Mouse (Mus musculus) CH12.LX (cell line): ENCODE data around the gene 9130213A22Rik. TPM values are rescaled to one million over a fixed set of nuclear protein-coding genes. Genes with fewer than 3 reads are reported as not detected.

ENCODE experiments used
- DNase-seq: peaks from one replicate; pipeline ENCODE4 v3.0.0-alpha.2; 2013; ENCODE audit errors: extremely low read depth
- H3K27ac ChIP-seq: 2 replicates; pipeline ENCODE4 v1.5.1; 2012; ENCODE audit warnings: low read depth, mild to moderate bottlenecking, control low read depth, moderate library complexity; ENCODE audit not compliant: insufficient read depth
- H3K27me3 ChIP-seq: replicated peaks from 2 replicates; pipeline ENCODE3; 2012; ENCODE audit warnings: inconsistent platforms
- H3K36me3 ChIP-seq, 2 experiments: replicated peaks in 1 of 2; 2 replicates each; pipeline versions ENCODE3 to v1.6.1; 2012; ENCODE audit warnings: inconsistent platforms in 1 of 2, low read length in 1 of 2, mild to moderate bottlenecking in 1 of 2, mixed read lengths in 1 of 2, moderate library complexity in 1 of 2; ENCODE audit not compliant: control insufficient read depth in 1 of 2, insufficient read depth in 1 of 2
- H3K4me1 ChIP-seq, 2 experiments: 2 replicates each; pipeline ENCODE4 v1.6.1; 2012; ENCODE audit warnings: inconsistent platforms in 1 of 2, moderate library complexity in 1 of 2; ENCODE audit not compliant: insufficient read depth in 2 of 2, control insufficient read depth in 1 of 2
- H3K4me2 ChIP-seq: 2 replicates; pipeline ENCODE4 v1.6.1; 2012; ENCODE audit warnings: low read depth, mild to moderate bottlenecking, control low read depth; ENCODE audit not compliant: poor library complexity, insufficient read depth, severe bottlenecking
- H3K4me3 ChIP-seq, 3 experiments: fragments of 150-350 bp in 1 of 3; sonication (generic) in 1 of 3; replicated peaks in 1 of 3; 2 replicates each; pipeline versions ENCODE3 to v1.5.1; 2011 to 2012; ENCODE audit warnings: low read depth in 2 of 3, low read length in 2 of 3, mild to moderate bottlenecking in 2 of 3, moderate library complexity in 2 of 3, control low read depth in 1 of 3, improper control_type of control experiment in 1 of 3, inconsistent platforms in 1 of 3, mixed read lengths in 1 of 3; ENCODE audit not compliant: poor library complexity in 1 of 3
- H3K79me2 ChIP-seq: replicated peaks from 2 replicates; pipeline ENCODE4 v1.6.1; 2012; ENCODE audit warnings: mild to moderate bottlenecking, moderate library complexity; ENCODE audit not compliant: control insufficient read depth, poor library complexity, insufficient read depth, severe bottlenecking; ENCODE audit errors: extremely low read depth
- H3K9ac ChIP-seq: 2 replicates; pipeline ENCODE4 v1.6.1; 2012; ENCODE audit warnings: low read depth, mild to moderate bottlenecking, control low read depth, moderate library complexity; ENCODE audit not compliant: insufficient read depth
- H3K9me3 ChIP-seq: replicated peaks from 2 replicates; pipeline ENCODE3; 2012; ENCODE audit warnings: low read length, inconsistent platforms, mixed read lengths
- BHLHE40 ChIP-seq: IDR thresholded peaks from 2 replicates; pipeline ENCODE4 v1.6.1; 2011; ENCODE audit warnings: mild to moderate bottlenecking, low read depth, low read length, improper control_type of control experiment
- CHD1 ChIP-seq: IDR thresholded peaks from 2 replicates; pipeline ENCODE4 v1.6.1; 2012; ENCODE audit warnings: low read depth, low read length, improper control_type of control experiment, inconsistent platforms
- CHD2 ChIP-seq: IDR thresholded peaks from 2 replicates; pipeline ENCODE4 v1.6.1; 2011; ENCODE audit warnings: low read length, improper control_type of control experiment
- CTCF ChIP-seq, 2 experiments: IDR thresholded peaks in 1 of 2; conservative IDR thresholded peaks in 1 of 2; 2 replicates each; pipeline ENCODE4 v1.5.1; 2011 to 2012; ENCODE audit warnings: low read depth in 2 of 2, low read length in 2 of 2, improper control_type of control experiment in 1 of 2, inconsistent platforms in 1 of 2, mild to moderate bottlenecking in 1 of 2, moderate library complexity in 1 of 2
- ELF1 ChIP-seq: IDR thresholded peaks from 2 replicates; pipeline ENCODE4 v1.6.1; 2014; ENCODE audit warnings: low read depth, mild to moderate bottlenecking, inconsistent platforms, low read length, improper control_type of control experiment
- ETS1 ChIP-seq: conservative IDR thresholded peaks from 2 replicates; pipeline ENCODE4 v1.6.1; 2012; ENCODE audit warnings: low read depth, mild to moderate bottlenecking, inconsistent platforms, low read length, improper control_type of control experiment, moderate library complexity
- GABPA ChIP-seq: IDR thresholded peaks from 2 replicates; pipeline ENCODE4 v1.6.1; 2012; ENCODE audit warnings: low read depth, low read length, improper control_type of control experiment, inconsistent platforms; ENCODE audit not compliant: insufficient replicate concordance
- HCFC1 ChIP-seq: IDR thresholded peaks from 2 replicates; pipeline ENCODE4 v1.6.1; 2012; ENCODE audit warnings: low read depth, mild to moderate bottlenecking, inconsistent platforms, low read length, improper control_type of control experiment
- IRF4 ChIP-seq: IDR thresholded peaks from 2 replicates; pipeline ENCODE4 v1.6.1; 2014; ENCODE audit warnings: low read depth, mild to moderate bottlenecking, inconsistent platforms, low read length, improper control_type of control experiment
- JUND ChIP-seq: conservative IDR thresholded peaks from 2 replicates; pipeline ENCODE4 v1.6.1; 2011; ENCODE audit warnings: low read depth, low read length, improper control_type of control experiment
- KAT2A ChIP-seq: IDR thresholded peaks from 2 replicates; pipeline ENCODE4 v1.6.1; 2012; ENCODE audit warnings: low read length, improper control_type of control experiment, inconsistent platforms; ENCODE audit not compliant: insufficient replicate concordance
- MAFK ChIP-seq: IDR thresholded peaks from 2 replicates; pipeline ENCODE4 v1.6.1; 2011; ENCODE audit warnings: low read length, improper control_type of control experiment; ENCODE audit not compliant: insufficient replicate concordance
- MAX ChIP-seq: IDR thresholded peaks from 2 replicates; pipeline ENCODE4 v1.6.1; 2011; ENCODE audit warnings: low read length, improper control_type of control experiment
- MAZ ChIP-seq: IDR thresholded peaks from 2 replicates; pipeline ENCODE4 v1.6.1; 2012; ENCODE audit warnings: low read depth, mild to moderate bottlenecking, inconsistent platforms, low read length, improper control_type of control experiment, moderate library complexity
- MXI1 ChIP-seq: IDR thresholded peaks from 2 replicates; pipeline ENCODE4 v1.6.1; 2011; ENCODE audit warnings: mild to moderate bottlenecking, low read depth, low read length, improper control_type of control experiment
- MYC ChIP-seq: IDR thresholded peaks from 2 replicates; pipeline ENCODE4 v1.6.1; 2011; ENCODE audit warnings: low read depth, mild to moderate bottlenecking, improper control_type of control experiment, low read length
- NELFE ChIP-seq: IDR thresholded peaks from 2 replicates; pipeline ENCODE4 v1.6.1; 2011; ENCODE audit warnings: low read depth, low read length, improper control_type of control experiment
- NRF1 ChIP-seq: IDR thresholded peaks from 2 replicates; pipeline ENCODE4 v1.6.1; 2014; ENCODE audit warnings: low read depth, mild to moderate bottlenecking, inconsistent platforms, low read length, improper control_type of control experiment, moderate library complexity
- PAX5 ChIP-seq: IDR thresholded peaks from 2 replicates; pipeline ENCODE4 v1.6.1; 2012; ENCODE audit warnings: low read length, inconsistent platforms, mixed read lengths
- POLR2AphosphoS2 ChIP-seq: IDR thresholded peaks from 2 replicates; pipeline ENCODE4 v1.6.1; 2011; ENCODE audit warnings: low read depth, low read length, improper control_type of control experiment
- RAD21 ChIP-seq: IDR thresholded peaks from 2 replicates; pipeline ENCODE4 v1.6.1; 2011; ENCODE audit warnings: low read depth, mild to moderate bottlenecking, low read length, improper control_type of control experiment, moderate library complexity
- SIN3A ChIP-seq: IDR thresholded peaks from 2 replicates; pipeline ENCODE4 v1.6.1; 2012; ENCODE audit warnings: low read length, improper control_type of control experiment, inconsistent platforms
- TBP ChIP-seq: conservative IDR thresholded peaks from 2 replicates; pipeline ENCODE4 v1.6.1; 2011; ENCODE audit warnings: low read depth, low read length, improper control_type of control experiment
- TCF12 ChIP-seq: IDR thresholded peaks from 2 replicates; pipeline ENCODE4 v1.6.1; 2014; ENCODE audit warnings: low read depth, mild to moderate bottlenecking, inconsistent platforms, low read length, improper control_type of control experiment
- USF1 ChIP-seq: IDR thresholded peaks from 2 replicates; pipeline ENCODE4 v1.6.1; 2014; ENCODE audit warnings: low read depth, mild to moderate bottlenecking, inconsistent platforms, low read length, improper control_type of control experiment
- ZC3H11A ChIP-seq: IDR thresholded peaks from 2 replicates; pipeline ENCODE4 v1.6.1; 2012; ENCODE audit warnings: low read depth, mild to moderate bottlenecking, inconsistent platforms, low read length, improper control_type of control experiment
- ZMIZ1 ChIP-seq: IDR thresholded peaks from 2 replicates; pipeline ENCODE4 v1.6.1; 2012; ENCODE audit warnings: low read depth, mild to moderate bottlenecking, inconsistent platforms, low read length, improper control_type of control experiment
- ZNF384 ChIP-seq: IDR thresholded peaks from 2 replicates; pipeline ENCODE4 v1.6.1; 2012; ENCODE audit warnings: low read depth, low read length, improper control_type of control experiment, inconsistent platforms
- dilution Hi-C: fragments of 300-500 bp; cut with MboI; formaldehyde crosslinking; loops from 2 replicates; pipeline ENCODE4 v1.14.3; 2020; ENCODE audit warnings: low sequenced_read_pairs; ENCODE audit not compliant: extremely low pct_unique_long_range_greater_than_20kb, extremely low pct_ligation_motif_present
- in situ Hi-C: fragments of 300-500 bp; cut with MboI; formaldehyde crosslinking; loops from 3 replicates; pipeline ENCODE4 v1.14.3; 2019; ENCODE audit warnings: low sequenced_read_pairs, low pct_ligation_motif_present, low pct_unique_long_range_greater_than_20kb, mixed read lengths
- polyA plus RNA-seq: library from polyadenylated mRNA; unstranded; fragments of >175 nt; gene quantifications from 2 replicates; pipeline ENCODE4 v1.2.1, GENCODE M21; 2012; ENCODE audit warnings: low read depth; ENCODE audit not compliant: insufficient read length
- total RNA-seq, 2 experiments: library from RNA; depleted of rRNA; stranded (reverse); fragments of 300-350 nt in 1 of 2; fragments of >200 nt in 1 of 2; gene quantifications; 2 replicates each; pipeline ENCODE4 v1.2.3; 2012 to 2014

9130213A22Rik gene
- total and polyA plus RNA-seq, 3 experiments: not detected

GRCm38 (mm10) chr11:69118765-69119164 lies 3.6 kb downstream of the 9130213A22Rik start:
- Histone ChIP-seq H3K36me3 (no peaks in the 10 kb centered on the region), H3K79me2 (no peaks in the 10 kb centered on the region), H3K27me3 (peaks cover 78% of the 10 kb centered on the region), H3K27ac (no peak overlapping the region), H3K9me3 (no peaks in the 10 kb centered on the region), H3K4me2 (peak overlapping the region; percentile 89), H3K9ac (peak overlapping the region; percentile 51; the same call in 1 of the 2 replicates), H3K4me1 (peaks cover 2 to 43% of the 10 kb centered on the region in 2 experiments; a peak in 2 of 4 replicates), H3K4me3 (peak overlapping the region; percentile 37 to 90 (median 62))
- peak; percentile 90 for DNase-seq
- TF ChIP-seq BHLHE40 (peak; percentile 85), IRF4 (peak; percentile 47; the same call in 1 of the 2 replicates), MYC (no peak), CHD1 (no peak), HCFC1 (no peak), MAZ (no peak), CTCF (conservative IDR thresholded peaks at IDR 0.05 in 1 of 2, IDR thresholded peaks at IDR 0.05 in 1 of 2; ENCODE audit: low read depth in 2 of 2, low read length in 2 of 2) (no peak), TCF12 (no peak), JUND (no peak), RAD21 (no peak), MAFK (peak; percentile 96), TBP (peak; percentile 100), MAX (no peak), ELF1 (peak; percentile 98), KAT2A (peak; percentile 81; the same call in 1 of the 2 replicates), NRF1 (peak; percentile 72), ZNF384 (peak; percentile 92)
- in situ Hi-C loops (loop anchor here (5.0 kb wide), 1 partner anchor 56 kb away; no protein-coding TSS in a partner anchor), dilution Hi-C loops (no loop called here)

- Histone ChIP-seq H3K4me1 (peaks cover 2 to 42% of the 10 kb centered on the region in 2 experiments; a peak in 2 of 4 replicates), H3K27ac (peak overlapping the region; percentile 26), H3K27me3 (peaks cover 86% of the 10 kb centered on the region)
- TF ChIP-seq ZMIZ1 (no peak), PAX5 (no peak), ZC3H11A (no peak), GABPA (no peak), CHD2 (peak; percentile 79), HCFC1 (peak; percentile 51), SIN3A (peak; percentile 83), TCF12 (peak; percentile 53; the same call in 1 of the 2 replicates), MAX (peak; percentile 49; the same call in 1 of the 2 replicates), ZNF384 (no peak), ELF1 (peak; percentile 68), TBP (no peak), MAFK (no peak), JUND (peak; percentile 28; the same call in 1 of the 2 replicates), POLR2AphosphoS2 (no peak), NELFE (peak; percentile 72), ETS1 (no peak; the same call in none of the 2 replicates), USF1 (no peak), MXI1 (peak; percentile 73), CTCF (conservative IDR thresholded peaks at IDR 0.05 in 1 of 2, IDR thresholded peaks at IDR 0.05 in 1 of 2; ENCODE audit: low read depth in 2 of 2, low read length in 2 of 2) (no peak), IRF4 (peak; percentile 86)
Measured at GRCm38 (mm10) chr11:69117737-69118695, 4.4 kb downstream of the 9130213A22Rik start.

More at GRCm38 (mm10) chr11:69117737-69118695, 4.4 kb downstream of the 9130213A22Rik start:
- in situ Hi-C loops: loop anchor here (5.0 kb wide), 1 partner anchor 56 kb away; no protein-coding TSS in a partner anchor
- peak overlapping the region; percentile 62 to 90 (median 68) for H3K4me3 ChIP-seq
- H3K9me3 ChIP-seq: no peaks in the 10 kb centered on the region
- DNase-seq: no peak
- dilution Hi-C loops: no loop called here
- no peaks in the 10 kb centered on the region for H3K36me3 ChIP-seq
- H3K4me2 ChIP-seq: peak overlapping the region; percentile 89
- H3K79me2 ChIP-seq: no peaks in the 10 kb centered on the region
- peak overlapping the region; percentile 51 for H3K9ac ChIP-seq
